Mouse (Mus musculus) spleen, adult 2 months (tissue): ENCODE data around the gene Borcs8. TPM values are rescaled to one million over a fixed set of nuclear protein-coding genes. Genes with fewer than 3 reads are reported as not detected.
A peak's percentile ranks its signal among the peaks of the same experiment; 100 is the strongest.

Experiments
- DNase-seq, 2 experiments: peaks; one replicate each; pipeline versions ENCODE4 v3.0.0 to v3.0.0-alpha.2; 2012 to 2021; ENCODE audit warnings: low spot score in 2 of 2, low read depth in 1 of 2
- H3K27ac ChIP-seq: fragments of 200-500 bp; 2 replicates; pipeline ENCODE4 v1.5.1; 2012; ENCODE audit warnings: low read length, inconsistent platforms; ENCODE audit not compliant: insufficient read depth
- H3K27me3 ChIP-seq: fragments of 200-500 bp; 2 replicates; pipeline ENCODE4 v1.6.1; 2012; ENCODE audit warnings: mild to moderate bottlenecking, moderate library complexity, low read length, inconsistent platforms; ENCODE audit not compliant: control insufficient read depth, insufficient read depth
- H3K36me3 ChIP-seq: fragments of 200-500 bp; 2 replicates; pipeline ENCODE4 v1.6.1; 2012; ENCODE audit warnings: mild to moderate bottlenecking, low read length, inconsistent platforms; ENCODE audit not compliant: control insufficient read depth, insufficient read depth
- H3K4me1 ChIP-seq: fragments of 200-500 bp; 2 replicates; pipeline ENCODE4 v1.6.1; 2011; ENCODE audit warnings: inconsistent platforms; ENCODE audit not compliant: control insufficient read depth, insufficient read depth, insufficient read length
- H3K4me3 ChIP-seq: fragments of 200-500 bp; 2 replicates; pipeline ENCODE4 v1.5.1; 2011; ENCODE audit warnings: mild to moderate bottlenecking, inconsistent platforms; ENCODE audit not compliant: insufficient read depth, insufficient read length; ENCODE audit errors: extremely low read depth
- CTCF ChIP-seq: fragments of 200-500 bp; IDR thresholded peaks from 2 replicates; pipeline ENCODE4 v1.5.1; 2011; ENCODE audit warnings: mild to moderate bottlenecking, inconsistent platforms; ENCODE audit not compliant: insufficient read depth, insufficient read length, insufficient replicate concordance; ENCODE audit errors: extremely low read depth
- POLR2A ChIP-seq: fragments of 200-500 bp; IDR thresholded peaks from 2 replicates; pipeline ENCODE4 v1.6.1; 2011; ENCODE audit warnings: low read depth, low read length, inconsistent platforms
- WGBS: fragments of 180-500 bp; shearing (Covaris S2); methylation state at CpG from one replicate; pipeline ENCODE4 v1.1.7; 2018; 5-methylcytosine and 5-hydroxymethylcytosine counted together
- polyA plus RNA-seq: library from polyadenylated mRNA; depleted of rRNA; stranded (reverse); fragments of >200 nt; gene quantifications from 2 replicates; pipeline ENCODE4 v1.2.3, GENCODE M21; 2012

Gene Borcs8
- polyA plus RNA-seq, 1 experiment = 55.8 TPM

GRCm38 (mm10) chr8:70160015-70160414 lies 20.7 kb downstream of the Borcs8 start:
- Histone ChIP-seq H3K4me3 (peak overlapping the region; percentile 3; the same call in 1 of the 2 replicates), H3K36me3 (no peaks in the 10 kb centered on the region), H3K27me3 (no peaks in the 10 kb centered on the region), H3K4me1 (peaks cover 17% of the 10 kb centered on the region), H3K27ac (peak overlapping the region; percentile 60)
- TF ChIP-seq POLR2A (no peak), CTCF (no peak)
- DNase-seq = peak; percentile 72 to 75
- 9% methylated on average over 13 of the region's 13 CpGs for WGBS

- no peaks in the 10 kb centered on the region for H3K27me3 ChIP-seq
- no peak overlapping the region for H3K4me3 ChIP-seq
- H3K4me1 ChIP-seq = peaks cover 11% of the 10 kb centered on the region
- H3K36me3 ChIP-seq = no peaks in the 10 kb centered on the region
- no peak overlapping the region for H3K27ac ChIP-seq
- no peak for TF ChIP-seq POLR2A
- TF ChIP-seq CTCF = no peak
- no peak for DNase-seq
- 80% methylated on average over 3 of the region's 3 CpGs for whole genome bisulfite sequencing
Measured at GRCm38 (mm10) chr8:70163316-70163715, 24.0 kb downstream of the Borcs8 start.

GRCm38 (mm10) chr8:70166504-70167110 lies 27.3 kb downstream of the Borcs8 start:
- no peaks in the 10 kb centered on the region for H3K27me3 ChIP-seq
- DNase-seq = peak in 1 of 2 experiments; percentile 66
- peak; percentile 99 for TF ChIP-seq CTCF
- TF ChIP-seq POLR2A = no peak
- H3K27ac ChIP-seq = no peak overlapping the region
- peaks cover 3% of the 10 kb centered on the region; the same call in 1 of the 2 replicates for H3K4me1 ChIP-seq
- no peak overlapping the region for H3K4me3 ChIP-seq
- no peaks in the 10 kb centered on the region for H3K36me3 ChIP-seq
- 3% methylated on average over 21 of the region's 21 CpGs for WGBS

- peaks cover 3% of the 10 kb centered on the region; the same call in 1 of the 2 replicates for H3K4me1 ChIP-seq
- no peak overlapping the region for H3K27ac ChIP-seq
- 88% methylated on average over 3 of the region's 3 CpGs for WGBS
- no peaks in the 10 kb centered on the region for H3K27me3 ChIP-seq
- no peaks in the 10 kb centered on the region for H3K36me3 ChIP-seq
- TF ChIP-seq CTCF = no peak
- no peak for TF ChIP-seq POLR2A
- no peak for DNase-seq
- H3K4me3 ChIP-seq = no peak overlapping the region
Measured at GRCm38 (mm10) chr8:70170116-70170515, 30.8 kb downstream of the Borcs8 start.

GRCm38 (mm10) chr8:70170748-70171147 lies 31.4 kb downstream of the Borcs8 start:
- Histone ChIP-seq H3K36me3 (no peaks in the 10 kb centered on the region), H3K4me1 (peaks cover 3% of the 10 kb centered on the region; the same call in 1 of the 2 replicates), H3K4me3 (no peak overlapping the region), H3K27ac (no peak overlapping the region), H3K27me3 (no peaks in the 10 kb centered on the region)
- TF ChIP-seq CTCF = no peak
- TF ChIP-seq POLR2A = no peak
- no peak for DNase-seq
- 88% methylated on average over 3 of the region's 3 CpGs for WGBS

- DNase-seq = no peak
- Histone ChIP-seq H3K4me3 (no peak overlapping the region), H3K27ac (no peak overlapping the region), H3K4me1 (peaks cover 3% of the 10 kb centered on the region; the same call in 1 of the 2 replicates), H3K27me3 (no peaks in the 10 kb centered on the region), H3K36me3 (no peaks in the 10 kb centered on the region)
- no peak for TF ChIP-seq POLR2A
- no peak for TF ChIP-seq CTCF
- 85% methylated on average over 7 of the region's 7 CpGs for WGBS
Measured at GRCm38 (mm10) chr8:70171240-70171639, 31.9 kb downstream of the Borcs8 start.

GRCm38 (mm10) chr8:70172043-70172681 lies 32.9 kb downstream of the Borcs8 start, which contains the start of gene Tmem161a:
Gene Tmem161a (plus strand): TSS chr8:70172356.
- H3K4me1 ChIP-seq = no peaks in the 10 kb centered on the region; the same call in 1 of the 2 replicates
- TF ChIP-seq CTCF = no peak
- TF ChIP-seq POLR2A = peak; percentile 61; the same call in 1 of the 2 replicates
- peak; percentile 75 to 89 for DNase-seq
- 1% methylated on average over 27 of the region's 27 CpGs for WGBS
- H3K36me3 ChIP-seq = peaks cover 3% of the 10 kb centered on the region; the same call in 1 of the 2 replicates
- no peaks in the 10 kb centered on the region for H3K27me3 ChIP-seq
- peak within 1 kb of the TSS; percentile 75 for H3K4me3 ChIP-seq
- H3K27ac ChIP-seq = peak within 1 kb of the TSS; percentile 43
